Mouse (Mus musculus) retina, adult 2 months (tissue): ENCODE data around the gene Polr2a.
"Not testable (repeated sequence)": the region's sequence is repeated elsewhere in the genome, so short reads cannot be mapped to it uniquely, and the experiment has no call there.

Experiments used
- DNase-seq: peaks from one replicate; pipeline ENCODE4 v3.0.0-alpha.2; 2012; ENCODE audit warnings: low read depth, low spot score

Gene Polr2a

DNA sequence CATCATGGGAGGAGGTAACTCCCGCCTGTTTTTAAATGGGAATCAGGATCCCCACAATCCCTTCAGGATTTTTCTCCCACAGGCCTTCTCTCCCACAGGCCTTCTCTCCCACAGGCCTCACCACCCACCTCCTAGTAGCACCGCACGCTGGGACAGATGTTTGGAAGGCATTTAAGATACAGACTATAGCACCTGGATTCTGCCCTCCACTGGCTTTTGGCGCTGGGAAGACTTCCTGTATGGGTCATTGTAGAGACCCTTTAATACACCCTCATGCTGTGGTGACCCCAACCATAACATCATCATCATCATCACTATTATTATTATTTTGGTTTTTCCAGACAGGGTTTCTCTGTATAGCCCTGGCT lies 51.0 kb downstream of the Polr2a start:
- DNase-seq = no peak

DNA sequence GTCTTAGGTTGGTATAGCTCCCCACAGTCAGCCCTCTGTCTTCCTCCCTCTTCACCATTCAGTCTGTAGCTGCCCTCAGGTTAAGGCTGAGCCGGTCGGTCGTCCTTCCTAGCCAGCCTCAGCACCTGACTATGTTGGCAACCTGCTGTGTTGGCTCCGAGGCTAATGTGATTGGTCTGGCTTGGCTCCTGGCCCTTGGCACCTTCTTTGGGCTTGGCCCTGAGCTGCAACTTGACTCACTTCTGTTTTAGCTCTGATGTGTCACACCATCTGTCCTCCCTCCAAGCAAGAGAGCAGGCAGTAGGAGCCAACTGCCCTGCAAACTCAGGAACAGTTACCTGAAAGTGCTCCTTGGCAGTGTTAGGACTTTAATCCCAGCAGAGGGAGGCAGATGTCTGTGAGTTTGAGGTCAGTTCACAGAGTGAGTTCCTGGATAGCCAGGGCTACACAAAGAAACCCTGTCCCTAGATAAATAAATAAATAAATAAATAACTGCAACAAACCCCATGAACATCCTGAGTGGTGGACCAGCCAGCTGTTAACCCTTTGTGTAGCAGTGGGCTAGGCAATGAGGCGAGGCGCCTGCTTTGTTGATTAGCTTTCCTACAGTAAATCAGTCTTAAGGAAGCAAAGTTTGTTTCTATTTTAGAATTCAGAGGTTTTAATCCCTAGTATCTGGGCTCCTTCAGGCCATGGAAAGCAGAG lies 51.5 kb downstream of the Polr2a start:
- DNase-seq = no peak

DNA sequence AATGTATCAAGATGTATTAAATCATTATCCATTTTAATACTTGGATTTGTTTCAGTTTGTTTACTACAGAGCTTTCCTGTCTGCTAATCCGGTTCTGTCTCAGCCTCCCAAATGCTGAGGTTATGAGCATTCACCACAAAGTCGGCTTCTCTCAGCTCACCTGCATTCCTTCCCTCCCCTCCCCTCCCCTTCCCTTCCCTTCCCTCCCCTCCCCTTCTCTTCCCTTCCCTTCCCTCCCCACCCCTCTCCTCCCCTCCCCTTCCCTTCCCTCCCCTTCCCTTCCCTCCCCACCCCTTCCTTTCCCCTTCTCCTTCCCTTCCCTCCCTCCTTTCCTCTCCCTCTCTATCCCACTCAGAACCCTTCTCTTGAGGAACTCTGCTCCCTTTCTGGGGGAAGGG lies 53.8 kb downstream of the Polr2a start:
- no peak for DNase-seq

DNA sequence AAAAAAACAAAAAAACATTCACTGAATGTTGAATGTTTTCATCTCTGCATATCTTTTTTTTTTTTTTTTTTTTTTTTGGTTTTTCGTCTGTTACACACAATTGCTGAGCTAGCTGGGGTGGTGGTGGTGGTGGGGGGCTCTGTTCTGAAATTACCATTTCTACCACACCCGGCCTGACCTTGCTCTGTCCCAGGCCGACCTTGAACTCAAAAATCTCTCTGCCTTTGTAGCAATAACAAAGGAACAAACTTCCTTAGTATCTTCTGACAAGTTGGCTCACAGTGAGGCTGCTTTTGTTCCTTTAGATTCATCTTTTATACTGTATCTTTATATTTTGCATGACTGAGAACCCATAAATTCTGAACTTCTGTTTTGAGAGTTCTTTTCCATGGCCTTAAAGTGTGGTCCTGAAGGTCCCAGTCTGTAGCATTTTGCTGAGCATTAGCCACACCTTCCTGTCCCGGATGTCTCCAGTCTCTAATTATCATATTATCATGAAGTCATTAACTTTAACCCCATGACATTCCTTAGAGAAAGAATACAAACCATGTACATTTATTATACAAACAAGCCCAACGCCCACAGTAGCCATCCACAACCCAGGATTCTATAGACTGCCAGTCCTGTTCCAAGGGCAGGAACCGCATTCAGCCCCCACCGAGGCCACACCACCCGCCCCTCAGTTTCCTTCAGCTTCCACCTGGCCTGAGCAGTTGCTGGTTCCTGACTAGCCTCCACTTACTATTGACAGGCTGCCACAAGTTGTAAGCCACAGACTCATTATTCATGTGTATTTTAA lies 54.4 kb downstream of the Polr2a start:
- no peak for DNase-seq

DNA sequence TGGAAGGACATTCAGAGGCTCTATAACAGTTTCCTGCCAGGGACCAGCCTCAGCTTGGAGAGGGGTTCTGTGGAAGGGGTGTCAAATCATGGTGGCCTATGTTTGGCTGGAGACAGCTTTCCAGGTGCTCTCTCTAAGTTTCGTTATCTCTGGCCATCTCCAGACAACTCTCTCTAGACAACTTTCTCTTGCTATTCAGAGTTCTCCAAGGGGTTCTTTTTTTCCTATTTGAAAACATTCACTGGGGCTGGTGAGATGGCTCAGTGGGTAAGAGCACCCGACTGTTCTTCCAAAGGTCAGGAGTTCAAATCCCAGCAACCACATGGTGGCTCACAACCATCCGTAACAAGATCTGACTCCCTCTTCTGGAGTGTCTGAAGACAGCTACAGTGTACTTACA lies 55.1 kb downstream of the Polr2a start:
- DNase-seq = not testable (repeated sequence)

DNA sequence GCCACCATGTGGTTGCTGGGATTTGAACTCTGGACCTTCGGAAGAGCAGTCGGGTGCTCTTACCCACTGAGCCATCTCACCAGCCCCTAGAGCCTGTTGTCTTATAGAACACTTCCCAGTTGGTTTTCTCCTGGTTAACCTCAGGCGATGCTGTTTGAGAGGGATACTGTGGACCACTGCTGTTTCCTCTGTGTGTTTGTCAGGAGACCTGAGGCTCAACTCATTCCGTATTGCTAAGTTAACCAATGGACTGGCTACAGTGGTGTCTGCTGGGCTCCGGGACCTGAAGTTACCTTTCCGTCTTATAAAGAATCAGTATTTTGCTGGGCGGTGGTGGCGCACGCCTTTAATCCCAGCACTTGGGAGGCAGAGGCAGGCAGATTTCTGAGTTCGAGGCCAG lies 55.6 kb downstream of the Polr2a start:
- DNase-seq = not testable (repeated sequence)

DNA sequence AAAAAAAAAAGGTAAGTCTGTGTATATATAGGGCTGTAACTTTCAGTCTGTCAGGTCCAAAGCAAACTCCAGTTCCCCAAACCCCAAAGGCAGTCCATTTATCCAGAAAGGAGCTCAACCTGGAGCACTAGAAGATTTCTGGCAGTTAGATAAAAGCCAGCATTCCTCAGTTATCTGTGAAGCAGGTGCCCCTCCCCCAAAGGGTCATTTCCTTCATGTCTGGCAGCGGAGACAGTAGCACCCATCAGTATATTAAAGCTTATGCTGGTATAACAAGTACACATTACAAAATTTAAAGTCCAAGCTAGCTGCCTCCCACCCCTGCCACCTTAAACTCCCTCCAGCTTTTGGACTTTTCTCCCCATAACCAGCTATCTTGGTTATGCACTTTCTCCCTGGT lies 58.8 kb downstream of the Polr2a start:
- DNase-seq = no peak

DNA sequence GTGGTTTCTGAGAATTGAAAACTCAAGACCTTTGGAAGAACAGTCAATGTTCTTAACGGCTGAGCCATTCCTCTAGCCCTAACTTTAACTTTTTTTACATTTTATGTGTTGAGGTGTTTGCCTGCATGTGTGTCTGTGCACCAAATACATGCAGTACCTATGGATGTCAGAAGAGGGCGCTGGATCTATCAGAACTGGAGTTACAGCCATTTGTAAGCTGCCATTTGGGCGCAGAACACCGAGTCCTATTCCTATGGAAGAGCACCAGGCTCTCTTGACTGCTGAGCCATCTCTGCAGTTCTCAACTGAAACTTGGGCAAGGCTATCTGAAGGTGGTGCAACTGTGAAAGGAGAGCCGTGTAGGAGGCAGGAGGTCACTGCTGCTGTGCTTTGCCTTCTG lies 59.9 kb downstream of the Polr2a start:
- DNase-seq = no peak

DNA sequence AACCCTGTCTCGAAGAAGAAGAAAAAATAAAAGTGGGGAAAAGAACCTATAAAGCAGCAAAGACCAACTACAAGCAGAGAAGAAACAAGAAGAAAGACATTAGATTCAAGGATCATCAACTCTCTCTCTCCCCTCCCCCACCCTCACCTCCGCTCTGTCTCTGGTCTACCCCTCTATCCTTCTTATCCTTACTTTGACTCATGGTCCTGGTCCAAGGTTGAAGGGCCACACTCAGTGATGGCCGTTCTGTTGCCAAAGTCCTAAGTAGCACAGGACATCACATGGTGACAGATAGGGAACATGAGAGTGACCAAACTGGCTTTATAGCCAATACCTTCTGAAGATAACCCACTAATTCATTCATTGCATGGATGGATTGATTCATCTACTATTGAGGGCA lies 61.0 kb downstream of the Polr2a start:
- DNase-seq = no peak

DNA sequence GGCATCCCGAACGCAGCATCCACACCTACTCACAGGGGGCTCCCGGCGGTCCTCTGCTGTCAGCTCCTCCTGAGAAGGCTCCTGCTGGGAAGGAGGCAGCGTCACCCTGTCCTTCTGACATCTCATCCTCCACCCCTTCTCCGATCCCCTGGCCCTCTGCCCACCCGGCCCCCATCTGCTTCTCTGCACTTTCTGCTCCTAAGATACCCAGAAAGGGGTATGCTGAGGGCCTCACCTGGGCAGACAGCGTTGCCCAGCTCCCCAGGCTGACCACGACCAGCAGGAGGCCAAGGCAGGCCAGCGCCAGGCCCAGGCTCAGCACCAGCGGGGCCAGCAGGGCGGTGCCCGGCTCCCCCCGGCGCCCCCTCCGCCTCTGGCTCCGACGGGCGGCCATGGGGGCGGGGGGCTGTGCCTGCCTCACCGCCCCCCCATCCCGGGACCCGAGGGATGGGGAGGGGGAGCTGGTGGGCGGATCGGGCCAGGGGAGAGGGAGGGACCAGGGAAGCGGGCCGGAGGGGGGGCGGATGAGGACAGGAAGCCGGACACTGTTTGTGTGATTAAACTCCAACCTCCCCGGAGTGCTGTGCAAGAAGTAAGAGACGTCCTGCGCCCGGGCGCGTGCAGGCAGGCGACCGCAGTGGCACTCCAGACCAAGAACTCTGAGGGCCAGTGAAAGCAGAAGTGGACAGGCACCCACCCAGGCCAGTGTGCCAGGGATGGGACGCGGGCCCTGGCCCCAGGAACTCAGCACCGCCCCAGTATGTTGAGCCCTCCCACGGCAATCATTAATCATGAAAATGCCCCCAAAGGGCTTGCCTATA lies 62.9 kb downstream of the Polr2a start, which contains the start of the genes Tnfsf12 and Tnfsfm13:
Gene Tnfsf12 (minus strand): TSS at position 489 of the 821 bp plus-strand sequence.
Gene Tnfsfm13 (minus strand): TSS at position 738 of the 821 bp plus-strand sequence.
- no peak for DNase-seq

DNA sequence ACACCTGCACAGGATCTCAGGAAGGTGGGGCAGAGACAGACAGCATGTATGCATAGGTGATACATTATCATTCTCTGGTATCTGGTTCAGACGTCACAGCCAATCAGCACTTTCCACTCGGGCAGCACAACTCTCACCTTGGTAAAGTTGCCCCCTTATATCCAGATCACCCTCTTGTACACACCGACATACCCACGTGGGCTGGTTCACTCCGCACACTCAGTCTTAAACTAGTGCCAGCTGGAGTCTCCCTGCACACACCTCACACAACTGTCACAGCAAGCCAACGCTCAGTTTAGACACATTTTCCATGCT lies 63.4 kb downstream of the Polr2a start:
- DNase-seq = no peak

DNA sequence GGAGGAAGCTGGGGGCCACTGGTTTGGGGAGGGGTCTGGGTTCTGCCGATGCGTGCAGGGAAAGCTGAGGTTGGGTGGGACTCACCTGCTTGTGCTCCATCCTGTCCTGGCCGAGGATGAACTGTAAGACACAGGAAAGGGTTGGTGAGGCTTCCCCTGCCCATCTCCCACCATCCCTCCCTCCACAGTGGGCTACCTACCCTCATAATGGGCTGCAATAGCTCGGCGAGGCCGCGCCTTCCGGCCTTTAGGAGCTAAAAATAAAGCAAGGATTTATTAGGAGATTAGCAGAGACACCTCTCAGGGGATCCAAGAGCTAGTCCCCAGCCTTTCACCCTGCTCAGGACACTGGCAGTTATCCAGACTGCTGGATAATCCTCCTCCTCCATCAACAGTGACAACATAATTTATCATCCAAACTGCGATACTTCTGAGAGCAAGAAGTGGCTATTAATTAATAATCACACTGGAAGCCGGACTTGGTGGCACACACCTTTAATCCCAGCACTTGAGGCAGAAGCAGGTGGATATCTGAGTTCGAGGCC lies 64.9 kb downstream of the Polr2a start:
- DNase-seq = peak; percentile 82

DNA sequence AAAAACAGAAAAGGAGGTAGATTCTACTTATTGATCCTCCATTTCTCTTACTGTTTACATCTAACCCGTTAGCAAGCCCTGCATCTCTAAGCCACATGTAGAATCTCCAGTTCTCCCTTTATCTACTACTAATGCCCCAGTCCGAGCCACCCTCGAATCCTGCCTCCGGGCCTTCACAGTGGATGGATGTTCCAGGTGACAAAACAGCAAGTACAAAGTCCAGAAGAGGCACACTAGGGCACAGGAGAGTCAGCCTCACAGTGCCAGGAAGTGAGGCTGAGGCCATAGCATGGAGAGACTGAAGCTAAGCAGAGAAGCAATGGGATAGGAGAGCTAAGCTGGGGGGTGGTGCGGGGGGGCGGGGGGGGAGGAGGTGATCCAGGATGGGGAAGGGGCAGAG lies 65.6 kb downstream of the Polr2a start:
- no peak for DNase-seq

DNA sequence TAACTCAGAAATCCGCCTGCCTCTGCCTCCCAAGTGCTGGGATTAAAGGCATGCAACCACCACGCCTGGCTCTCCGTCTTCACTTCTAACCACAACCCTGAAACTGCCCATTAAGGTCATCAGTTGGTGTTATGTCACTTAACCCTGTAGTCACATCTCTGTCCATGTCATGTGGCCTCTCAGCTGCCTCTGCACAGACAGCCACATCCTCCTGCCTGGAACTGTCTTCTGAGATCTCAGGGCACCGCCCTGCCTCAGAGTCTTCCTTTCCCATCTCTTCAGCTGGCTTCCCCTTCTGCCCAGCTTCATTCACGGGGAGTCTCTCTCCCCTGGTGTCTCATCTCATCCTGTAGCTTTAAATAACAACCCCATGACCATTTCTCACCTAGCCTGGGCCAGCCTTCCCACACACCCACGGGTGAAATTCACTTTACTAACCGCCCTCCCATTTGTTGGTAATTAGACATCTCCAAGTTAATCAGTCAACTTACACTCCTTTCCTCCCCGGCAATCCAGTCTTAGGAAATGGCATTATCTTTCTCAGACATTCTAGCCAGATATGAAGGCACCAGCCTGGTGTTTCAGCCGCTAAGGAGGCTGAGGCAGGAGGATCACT lies 66.1 kb downstream of the Polr2a start:
- no peak for DNase-seq

DNA sequence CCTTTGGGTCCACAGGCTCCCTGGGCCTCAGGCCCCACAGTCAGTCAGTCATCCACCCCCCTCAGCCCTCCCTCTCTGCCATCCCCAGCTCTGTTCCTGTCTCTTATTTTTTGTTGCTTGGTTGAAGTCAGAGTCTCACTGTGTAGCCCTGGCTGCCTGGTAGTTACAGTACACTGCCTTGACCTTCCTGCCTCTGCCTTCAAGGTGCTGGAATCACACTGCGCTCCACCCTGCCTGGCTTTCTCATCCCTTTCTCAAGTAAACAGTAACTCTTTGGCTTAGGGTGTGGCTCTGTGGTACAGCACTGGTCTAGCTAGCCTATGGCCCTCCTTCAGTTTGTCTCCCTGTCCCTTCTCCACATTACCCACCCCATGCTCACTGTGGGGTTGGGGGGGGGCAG lies 68.5 kb downstream of the Polr2a start:
- DNase-seq = no peak

DNA sequence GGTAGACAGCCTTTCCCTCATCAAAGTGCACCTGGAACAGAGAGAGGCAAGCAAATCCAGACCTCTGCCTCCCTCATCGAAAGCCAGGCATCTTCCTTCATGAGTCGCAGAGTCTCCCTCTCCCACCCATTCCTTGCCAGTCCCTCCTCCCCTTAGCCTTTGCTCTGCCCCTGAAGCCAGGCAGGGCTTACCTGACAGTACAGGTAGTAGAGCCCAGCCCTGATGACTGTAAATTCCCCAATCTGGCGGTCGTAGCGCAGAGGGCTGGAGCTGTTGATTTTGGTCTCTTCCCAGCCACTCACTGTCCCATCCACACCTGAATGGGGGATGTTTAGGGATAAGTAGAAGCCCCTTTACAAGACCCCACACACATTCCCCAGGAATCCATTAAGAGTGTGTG lies 71.4 kb downstream of the Polr2a start:
- no peak for DNase-seq

DNA sequence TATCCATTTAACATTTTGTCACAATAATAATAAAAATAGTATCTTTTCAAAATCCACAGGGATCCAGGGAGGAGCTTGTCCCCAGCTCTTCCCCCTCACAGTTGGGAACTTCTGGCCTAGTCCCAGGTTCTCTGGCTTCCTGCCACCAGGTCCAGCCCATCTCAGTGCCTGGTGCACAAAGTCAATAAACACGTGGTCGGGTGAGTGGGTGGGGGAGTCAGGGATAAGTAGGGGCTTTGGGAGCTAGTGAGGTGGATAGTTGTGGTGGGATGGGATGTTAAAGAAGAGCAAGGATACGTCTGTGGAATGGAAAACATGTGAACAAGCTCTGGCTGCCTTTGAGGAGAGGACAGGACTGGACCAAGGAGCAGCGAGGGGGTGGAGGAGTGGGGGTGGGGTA lies 72.1 kb downstream of the Polr2a start:
- no peak for DNase-seq

DNA sequence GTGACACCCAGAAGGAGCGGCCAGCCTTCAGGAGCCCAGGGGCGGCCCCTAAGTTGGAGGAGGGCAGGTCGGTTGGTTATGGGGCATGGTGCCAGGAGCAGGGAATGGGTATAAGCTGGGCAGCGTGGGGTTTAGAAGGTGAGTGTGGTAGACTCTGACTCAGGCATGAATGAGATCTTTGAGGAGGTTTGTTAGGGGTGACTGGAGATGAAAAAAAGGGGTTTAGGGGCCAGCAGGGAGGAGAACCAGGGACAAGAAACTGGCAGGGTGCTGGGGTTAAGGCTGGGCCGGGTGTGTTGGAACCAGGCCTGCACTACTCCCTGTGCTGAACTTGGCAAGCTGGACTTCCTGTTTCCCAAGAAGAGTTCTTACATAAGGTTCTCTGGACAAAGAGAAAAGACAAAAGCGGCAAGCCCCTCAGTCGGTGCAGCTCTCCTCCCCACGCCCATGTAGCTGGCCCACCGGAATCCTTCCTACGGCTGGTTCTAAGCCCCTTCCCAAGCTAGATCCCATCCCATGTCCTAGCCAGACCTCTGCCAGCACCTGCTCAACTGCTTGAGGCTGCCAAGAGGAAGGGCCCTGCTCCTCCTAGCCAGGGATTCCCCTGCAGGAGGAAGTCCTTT lies 72.8 kb downstream of the Polr2a start, which contains the start of gene Tnfsf13:
Gene Tnfsf13 (minus strand): TSS at position 259 of the 623 bp plus-strand sequence.
- DNase-seq = no peak

DNA sequence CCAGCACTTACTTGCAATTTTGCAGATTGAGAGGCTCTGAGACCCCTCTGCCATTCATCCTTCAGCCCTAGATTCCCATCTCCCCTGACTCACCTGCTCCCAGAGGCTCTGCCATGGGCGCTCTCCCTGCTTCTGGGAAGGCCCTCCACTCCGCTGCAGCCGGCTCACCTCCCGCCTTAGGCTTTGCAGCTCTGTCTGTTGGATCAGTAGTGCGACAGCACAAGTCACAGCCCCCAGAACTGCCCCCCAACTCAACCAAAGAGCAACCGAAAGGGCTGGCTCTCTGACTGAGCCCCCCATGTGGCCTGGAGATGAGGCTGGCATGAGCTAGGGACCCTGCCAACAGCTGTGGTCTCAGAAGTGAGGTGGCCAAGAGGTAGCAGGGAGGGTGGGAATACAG lies 73.5 kb downstream of the Polr2a start:
- DNase-seq = no peak

DNA sequence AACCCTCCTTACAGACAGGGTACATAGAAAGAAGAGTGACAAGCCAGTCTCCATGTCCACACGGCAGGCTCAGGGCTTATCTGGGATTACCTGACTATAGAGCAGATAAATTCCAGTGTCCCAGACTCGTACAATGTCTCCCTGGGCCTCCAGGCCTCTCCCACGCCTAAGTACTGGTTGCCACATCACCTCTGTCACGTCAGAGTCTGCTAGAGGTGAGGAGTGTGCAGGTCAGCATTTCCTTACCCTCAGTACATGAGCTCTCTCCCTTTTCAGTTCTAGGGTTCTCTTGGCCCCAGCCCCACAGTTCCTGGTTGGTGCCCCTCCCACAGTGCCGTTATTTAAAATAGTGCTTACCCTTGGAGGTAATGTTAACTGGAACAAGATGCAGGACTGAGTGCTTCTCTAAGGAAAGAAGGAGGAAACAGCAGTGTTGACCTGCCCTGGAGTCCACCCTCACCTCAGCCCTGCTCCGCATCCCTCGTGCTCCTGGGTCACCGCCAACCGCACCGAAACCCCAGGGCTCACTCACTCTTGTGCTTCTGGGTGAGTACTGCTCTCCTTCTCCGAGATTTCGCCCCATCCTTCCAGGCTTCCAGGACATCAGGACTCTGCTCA lies 74.2 kb downstream of the Polr2a start:
- DNase-seq = no peak
